Mouse (Mus musculus): ENCODE data around the gene Plpp7. TPM values are rescaled to one million over a fixed set of nuclear protein-coding genes. Genes with fewer than 3 reads are reported as not detected.

Plpp7 gene
- not detected for total RNA-seq (2023)

DNA sequence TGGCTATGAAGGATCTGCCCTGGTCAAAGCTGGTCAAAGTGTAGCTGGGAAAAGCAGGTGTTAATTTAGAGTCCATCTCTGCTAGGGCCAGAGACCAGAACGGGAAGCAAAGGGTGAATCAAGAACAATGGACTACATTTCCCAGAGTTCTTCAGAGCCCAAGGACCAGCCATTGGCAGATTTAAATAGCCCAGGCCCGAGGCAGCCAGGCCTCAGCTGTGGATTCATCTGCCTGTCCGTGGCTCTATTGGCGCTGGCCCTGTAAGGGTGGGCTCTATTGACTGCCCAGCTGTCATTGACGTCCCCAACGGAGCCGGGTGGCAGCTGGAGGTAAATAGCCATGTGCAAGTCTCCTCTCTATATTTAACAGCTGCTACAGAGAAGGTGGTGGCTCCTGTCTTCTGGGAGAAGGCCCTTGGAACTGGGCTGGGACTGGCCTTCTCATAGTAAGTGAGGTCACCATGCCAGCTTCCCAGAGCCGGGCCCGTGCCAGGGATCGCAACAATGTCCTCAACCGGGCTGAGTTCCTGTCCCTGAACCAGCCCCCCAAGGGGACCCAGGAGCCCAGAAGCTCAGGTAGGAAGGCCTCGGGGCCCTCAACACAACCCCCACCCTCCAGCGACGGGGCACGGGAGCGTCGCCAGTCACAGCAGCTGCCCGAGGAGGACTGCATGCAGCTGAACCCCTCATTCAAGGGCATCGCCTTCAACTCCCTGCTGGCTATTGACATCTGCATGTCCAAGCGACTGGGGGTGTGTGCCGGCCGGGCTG, at the start of gene Plpp7:
TSS of gene Plpp7 (plus strand) at position 178 of the 771 bp plus-strand sequence.

DNA sequence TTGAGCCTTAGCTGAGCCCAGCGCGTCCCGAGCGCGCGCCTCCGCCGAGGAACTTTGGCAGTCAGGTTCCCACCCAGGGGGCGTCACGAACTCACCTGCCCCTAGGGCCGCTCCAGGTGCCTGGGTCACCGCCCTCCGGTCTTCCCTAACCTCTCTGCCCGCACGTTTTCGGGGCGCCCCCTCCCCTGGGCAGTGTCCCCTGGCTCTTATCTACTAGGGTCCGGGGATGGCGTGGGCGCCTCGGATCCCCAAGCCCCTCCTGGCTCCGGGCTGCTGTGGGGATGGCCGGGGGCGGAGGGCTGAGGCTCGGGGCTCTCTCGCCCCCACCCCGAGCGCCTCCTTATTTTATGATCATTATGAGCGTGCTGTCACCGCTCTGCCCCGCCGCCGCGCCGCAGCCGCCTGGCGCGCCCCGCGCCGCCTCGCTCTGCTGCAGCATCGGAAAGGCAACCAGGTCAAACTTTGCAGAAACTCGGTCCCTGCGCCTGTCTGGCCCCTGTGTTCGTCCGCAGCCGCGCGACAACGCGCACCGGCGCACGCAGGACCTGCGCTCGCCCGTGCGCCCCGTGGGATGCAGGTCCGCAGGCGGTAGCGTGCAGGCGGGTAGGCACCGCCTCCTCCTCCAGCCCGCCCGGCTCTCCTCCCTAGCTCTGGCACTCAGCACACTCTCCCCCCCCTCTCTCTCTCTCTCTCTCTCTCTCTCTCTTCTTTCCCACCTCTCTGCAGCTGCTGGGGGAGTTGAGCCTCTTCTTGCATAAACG, 11.0 kb upstream of the Plpp7 start, which contains the start of gene Fam78a:
TSS of gene Fam78a (minus strand) at position 747 of the 761 bp plus-strand sequence.

GRCm38 (mm10) chr2:32150924-32151659, 55.8 kb downstream of the Plpp7 start, which contains the start of gene Prrc2b:
Prrc2b (plus strand) TSS chr2:32151082.

Other genes starting within 250 kb of the Plpp7 start
- gene Fibcd1, start 249.5 kb upstream of the Plpp7 start, total RNA-seq (2023), result 0.53 TPM
- gene Lamc3, start 208.2 kb upstream of the Plpp7 start, total RNA-seq (2023), result 0.15 TPM
- not detected for gene Aif1l, start 145.4 kb upstream of the Plpp7 start, total RNA-seq (2023)
- 132 TPM for gene Nup214, start 121.1 kb upstream of the Plpp7 start, total RNA-seq (2023)
- 176 TPM for gene Fam78a, start 10.7 kb upstream of the Plpp7 start, total RNA-seq (2023)
- 145 TPM for gene Prrc2b, start 55.6 kb downstream of the Plpp7 start, total RNA-seq (2023)
- gene Pomt1, start 141.1 kb downstream of the Plpp7 start, total RNA-seq (2023), result 16.4 TPM
- 105 TPM for gene Uck1, start 164.6 kb downstream of the Plpp7 start, total RNA-seq (2023)
- 47.1 TPM for gene Golga2, start 191.9 kb downstream of the Plpp7 start, total RNA-seq (2023)
- 70.6 TPM for gene Swi5, start 192.5 kb downstream of the Plpp7 start, total RNA-seq (2023)

Data from CD4-positive naive resting alpha-beta T cell, adult 57 days (primary cell).